9 mouse cellular contexts compared by ENCODE assay signal in the genomic region with DNA sequence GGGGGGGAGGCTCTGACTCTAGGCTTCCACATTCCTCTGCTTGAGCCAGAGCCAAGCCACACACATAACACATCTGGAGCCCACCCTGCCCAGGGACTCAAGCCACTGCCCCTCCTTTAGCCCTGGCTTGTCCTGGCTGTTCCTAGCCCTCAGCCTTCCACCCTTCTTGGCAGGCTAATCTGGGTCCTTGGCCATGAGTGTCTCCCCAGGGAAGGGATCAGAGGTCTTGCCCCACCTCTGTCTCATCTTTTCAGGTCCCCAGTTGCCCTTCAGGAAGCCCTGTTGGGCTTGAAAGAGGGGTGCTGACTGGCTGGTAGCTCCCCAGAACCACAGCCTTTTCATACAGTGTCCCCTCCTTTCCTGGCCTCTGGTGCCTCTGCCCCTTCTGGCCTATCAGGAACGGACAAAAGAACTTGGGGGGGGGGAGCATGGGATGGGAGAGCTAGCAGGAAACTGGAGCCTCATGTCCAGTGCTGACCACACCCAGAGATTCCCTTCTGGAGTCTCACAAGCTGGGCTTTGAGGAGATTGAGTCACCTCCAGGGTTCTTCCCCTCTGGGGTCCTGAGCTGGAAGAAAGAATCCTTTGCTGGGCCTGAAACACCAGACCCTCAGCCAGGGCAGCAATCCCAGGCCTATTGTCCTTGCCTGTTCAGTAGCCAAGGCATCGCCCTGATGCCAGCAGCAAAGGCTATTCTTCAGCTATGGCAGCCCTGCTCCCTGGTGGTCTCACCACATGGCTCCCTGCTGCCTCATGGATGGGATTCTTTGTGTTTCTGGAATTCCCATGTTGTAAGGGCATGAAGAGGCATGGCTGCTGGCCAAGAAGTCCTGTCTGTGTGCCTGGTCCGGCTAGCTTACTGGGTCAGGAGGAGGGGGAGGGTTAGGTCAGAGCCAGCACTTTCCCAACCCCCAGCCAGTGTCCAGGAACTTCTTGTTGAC. TPM values are rescaled to one million over a fixed set of nuclear protein-coding genes. Genes with fewer than 3 reads are reported as not detected.
DNase-seq lines count a peak whose midpoint lies in the region; ATAC-seq and TF ChIP-seq lines count a peak whose summit lies in the region.
"Had no signal": no experiment of that assay in that cellular context is flagged by ENCODE, and none has a peak within 500 bp of the region (broad histone marks: within the 10 kb centered on the region; RNA-seq: fewer than 3 reads in every experiment).

No protein-coding gene starts in this region.

- no peak for TF ChIP-seq CTCF in left cerebral cortex, adult 2 months (IDR thresholded peaks at IDR 0.05)

- H3K4me3 ChIP-seq in hindbrain, embryonic 13.5 days = no peak overlapping the region
- no peak overlapping the region for H3K4me3 ChIP-seq in hindbrain, embryonic 11.5 days (ENCODE audit: low read depth, low read length)
- no peak overlapping the region for H3K4me3 ChIP-seq in midbrain, embryonic 16.5 days (ENCODE audit: low read depth, low read length)
- H3K4me3 ChIP-seq in left cerebral cortex, adult 2 months = no peak overlapping the region
- H3K4me3 ChIP-seq: neural tube, embryonic 12.5 days had no signal

- H3K27me3 ChIP-seq in hindbrain, embryonic 13.5 days = peaks cover 74% of the 10 kb centered on the region
- peaks cover 45% of the 10 kb centered on the region for H3K27me3 ChIP-seq in hindbrain, embryonic 11.5 days (ENCODE audit: control insufficient read depth, insufficient read depth, low read length)
- H3K27me3 ChIP-seq in midbrain, embryonic 16.5 days (ENCODE audit: control insufficient read depth, insufficient read depth, low read depth, low read length) = peaks cover 50% of the 10 kb centered on the region

- 0 out of 2 replicates have a peak, but pooled peaks have one; percentile 32 for ATAC-seq in hindbrain, embryonic 13.5 days (ENCODE audit: low FRiP score)
- ATAC-seq in hindbrain, embryonic 11.5 days (ENCODE audit: low FRiP score) = no peak
- ATAC-seq in midbrain, embryonic 16.5 days = peak; percentile 71

- intact Hi-C loops in heart, postnatal 10 days (cut with DNase I) = no loop called here
- intact Hi-C loops in left cerebral cortex, adult 2 months (cut with DNase I) = no loop called here

- no peak for DNase-seq in hindbrain, embryonic 11.5 days (ENCODE audit: low spot score)
- DNase-seq in 3134 (ENCODE audit: extremely low read depth, insufficient read length, low spot score) = peak; percentile 46
- DNase-seq in cerebellum, adult 9-11 months = peak; percentile 72
- DNase-seq in heart, postnatal 10 days = peak; percentile 64 to 72
- no peak for DNase-seq in thymus, postnatal 10 days (ENCODE audit: low spot score in 2 of 2)
- DNase-seq in left cerebral cortex, adult 2 months (ENCODE audit: extremely low spot score in 1 of 2, low spot score in 2 of 2) = no peak

- no peaks in the 10 kb centered on the region for H3K9me3 ChIP-seq in hindbrain, embryonic 13.5 days
- H3K9me3 ChIP-seq in hindbrain, embryonic 11.5 days (ENCODE audit: control insufficient read depth, low read length) = no peaks in the 10 kb centered on the region
- no peaks in the 10 kb centered on the region for H3K9me3 ChIP-seq in midbrain, embryonic 16.5 days (replicated peaks; ENCODE audit: control insufficient read depth, low read length, poor library complexity, severe bottlenecking)
- H3K9me3 ChIP-seq: neural tube, embryonic 12.5 days had no signal

- H3K4me1 ChIP-seq in hindbrain, embryonic 13.5 days (replicated peaks) = peaks cover 24% of the 10 kb centered on the region
- H3K4me1 ChIP-seq in hindbrain, embryonic 11.5 days (replicated peaks; ENCODE audit: control insufficient read depth, insufficient read depth, low read length) = peaks cover 5% of the 10 kb centered on the region; the same call in 1 of the 2 replicates
- peaks cover 6% of the 10 kb centered on the region; the same call in 1 of the 2 replicates for H3K4me1 ChIP-seq in midbrain, embryonic 16.5 days (ENCODE audit: control insufficient read depth, insufficient read depth, low read length)

- no peak overlapping the region for H3K9ac ChIP-seq in hindbrain, embryonic 13.5 days
- H3K9ac ChIP-seq in hindbrain, embryonic 11.5 days (ENCODE audit: low read depth, low read length) = no peak overlapping the region
- no peak overlapping the region for H3K9ac ChIP-seq in midbrain, embryonic 16.5 days (ENCODE audit: low read depth, low read length)
- H3K9ac ChIP-seq: neural tube, embryonic 12.5 days had no signal

- H3K27ac ChIP-seq in hindbrain, embryonic 13.5 days = no peak overlapping the region
- no peak overlapping the region for H3K27ac ChIP-seq in hindbrain, embryonic 11.5 days (ENCODE audit: low read depth, low read length)
- peak overlapping the region; percentile 22; the same call in 1 of the 2 replicates for H3K27ac ChIP-seq in midbrain, embryonic 16.5 days (ENCODE audit: low read length)
- H3K27ac ChIP-seq in left cerebral cortex, adult 2 months = no peak overlapping the region; the same call in 1 of the 2 replicates
- H3K27ac ChIP-seq: neural tube, embryonic 12.5 days had no signal

- no peaks in the 10 kb centered on the region for H3K36me3 ChIP-seq in hindbrain, embryonic 13.5 days
- H3K36me3 ChIP-seq in hindbrain, embryonic 11.5 days (ENCODE audit: control insufficient read depth, insufficient read depth, low read length) = no peaks in the 10 kb centered on the region
- H3K36me3 ChIP-seq in midbrain, embryonic 16.5 days (ENCODE audit: control insufficient read depth, insufficient read depth, low read length) = no peaks in the 10 kb centered on the region
- H3K36me3 ChIP-seq: neural tube, embryonic 12.5 days had no signal

- no peak overlapping the region for H3K4me2 ChIP-seq in hindbrain, embryonic 13.5 days
- no peak overlapping the region for H3K4me2 ChIP-seq in hindbrain, embryonic 11.5 days (replicated peaks; ENCODE audit: low read depth, low read length)
- no peak overlapping the region for H3K4me2 ChIP-seq in midbrain, embryonic 16.5 days (ENCODE audit: low read length)

- WGBS in hindbrain, embryonic 13.5 days = 30% methylated on average over 3 of the region's 3 CpGs
- WGBS in hindbrain, embryonic 11.5 days = 32% methylated on average over 3 of the region's 3 CpGs
- 26% methylated on average over 3 of the region's 3 CpGs for WGBS in midbrain, embryonic 16.5 days

RNA-seq across cellular contexts. Expression of a gene that starts 1.1 kb away (rescaled TPM):
- 2.6 and 3.6 TPM in 2 replicates for polyA plus RNA-seq in hindbrain, embryonic 13.5 days (2015; fragmentation: Nextera tagmentation; extraction: Ambion mirVana)
- polyA plus RNA-seq in hindbrain, embryonic 11.5 days (2014; fragmentation: Nextera tagmentation; extraction: Ambion mirVana) = 0.21 TPM in 1 of 2 replicates, not detected in the other
- 10 to 100 TPM; 14.9 to 17.2 TPM for total RNA-seq in heart, postnatal 10 days (2021)
- 3.7 and 9.0 TPM in 2 replicates for polyA plus RNA-seq in midbrain, embryonic 16.5 days (2015; fragmentation: Nextera tagmentation; extraction: Ambion mirVana)
- 10 to 100 TPM; 11.5 to 13.1 TPM for total RNA-seq in left cerebral cortex, adult 2 months (2021)

RNA-seq across cellular contexts. Expression of a gene that starts 4.6 kb away (rescaled TPM):
- 411 and 423 TPM in 2 replicates for polyA plus RNA-seq in hindbrain, embryonic 13.5 days (2015; fragmentation: Nextera tagmentation; extraction: Ambion mirVana)
- 123 and 151 TPM in 2 replicates for polyA plus RNA-seq in hindbrain, embryonic 11.5 days (2014; fragmentation: Nextera tagmentation; extraction: Ambion mirVana)
- 10 to 100 TPM; 37.9 to 39.7 TPM for total RNA-seq in heart, postnatal 10 days (2021)
- 481 and 529 TPM in 2 replicates for polyA plus RNA-seq in midbrain, embryonic 16.5 days (2015; fragmentation: Nextera tagmentation; extraction: Ambion mirVana)
- total RNA-seq in left cerebral cortex, adult 2 months (2021) = 100 to 1,000 TPM; 337 to 366 TPM

RNA-seq across cellular contexts. Expression of a gene that starts 22.4 kb away (rescaled TPM):
- polyA plus RNA-seq in hindbrain, embryonic 13.5 days (2015; fragmentation: Nextera tagmentation; extraction: Ambion mirVana) = 9.6 and 16.5 TPM in 2 replicates
- polyA plus RNA-seq in hindbrain, embryonic 11.5 days (2014; fragmentation: Nextera tagmentation; extraction: Ambion mirVana) = 41.0 and 45.2 TPM in 2 replicates
- total RNA-seq in heart, postnatal 10 days (2021) = 1 to 10 TPM; 2.8 to 4.7 TPM
- polyA plus RNA-seq in midbrain, embryonic 16.5 days (2015; fragmentation: Nextera tagmentation; extraction: Ambion mirVana) = 9.0 and 9.2 TPM in 2 replicates
- 1 to 10 TPM; 2.1 to 2.7 TPM for total RNA-seq in left cerebral cortex, adult 2 months (2021)

RNA-seq across cellular contexts. Expression of a gene that starts 28.5 kb away (rescaled TPM):
- polyA plus RNA-seq in hindbrain, embryonic 13.5 days (2015; fragmentation: Nextera tagmentation; extraction: Ambion mirVana) = 0.19 TPM in 1 of 2 replicates, not detected in the other
- 0.11 TPM in 1 of 2 replicates, not detected in the other for polyA plus RNA-seq in hindbrain, embryonic 11.5 days (2014; fragmentation: Nextera tagmentation; extraction: Ambion mirVana)
- under 1 TPM in 1 of 2 experiments, not detected in 1; 0.12 TPM for total RNA-seq in heart, postnatal 10 days (2021)
- polyA plus RNA-seq in midbrain, embryonic 16.5 days (2015; fragmentation: Nextera tagmentation; extraction: Ambion mirVana) = 0.09 and 0.80 TPM in 2 replicates
- total RNA-seq in left cerebral cortex, adult 2 months (2021) = under 1 TPM in 1 of 2 experiments, not detected in 1; 0.43 TPM

RNA-seq across cellular contexts. Expression of a gene that starts 29.1 kb away (rescaled TPM):
- polyA plus RNA-seq in hindbrain, embryonic 13.5 days (2015; fragmentation: Nextera tagmentation; extraction: Ambion mirVana) = 5.2 and 6.2 TPM in 2 replicates
- 4.1 and 6.5 TPM in 2 replicates for polyA plus RNA-seq in hindbrain, embryonic 11.5 days (2014; fragmentation: Nextera tagmentation; extraction: Ambion mirVana)
- 1 to 10 TPM; 7.1 to 9.4 TPM for total RNA-seq in heart, postnatal 10 days (2021)
- polyA plus RNA-seq in midbrain, embryonic 16.5 days (2015; fragmentation: Nextera tagmentation; extraction: Ambion mirVana) = 4.6 and 5.2 TPM in 2 replicates
- total RNA-seq in left cerebral cortex, adult 2 months (2021) = 10 to 100 TPM; 15.8 to 24.9 TPM

Comparison
In these comparisons a context has a peak if more than half of its experiments do, and no peak if none do; other contexts are left out.
1. DNase-seq: peak in 3134 (single experiment), cerebellum, adult 9-11 months (single experiment) and heart, postnatal 10 days (2 of 2); none in hindbrain, embryonic 11.5 days (single experiment), thymus, postnatal 10 days (0 of 2) and left cerebral cortex, adult 2 months (0 of 2).